Mouse (Mus musculus) neural tube, embryonic 15.5 days (tissue): Measurements from ENCODE around the gene B3gntl1. TPM values are rescaled to one million over a fixed set of nuclear protein-coding genes. Genes with fewer than 3 reads are reported as not detected.

ENCODE experiments used
- ATAC-seq: fragments of 200-750 bp; cut with Nextera tagmentation; 2 replicates; pipeline ENCODE4 v1.8.0; 2017; ENCODE audit warnings: mild to moderate bottlenecking, moderate TSS enrichment, moderate library complexity; ENCODE audit not compliant: low FRiP score
- H3K27ac ChIP-seq: fragments of 300-500 bp; sonication (generic); replicated peaks from 2 replicates; pipeline ENCODE4 v1.5.1; 2015; ENCODE audit warnings: mild to moderate bottlenecking, inconsistent platforms
- H3K27me3 ChIP-seq: fragments of 300-500 bp; sonication (generic); replicated peaks from 2 replicates; pipeline ENCODE4 v1.6.1; 2015; ENCODE audit warnings: inconsistent platforms
- H3K36me3 ChIP-seq: fragments of 300-500 bp; sonication (generic); 2 replicates; pipeline ENCODE4 v1.6.1; 2015; ENCODE audit warnings: inconsistent platforms
- H3K4me1 ChIP-seq: fragments of 300-500 bp; sonication (generic); 2 replicates; pipeline ENCODE4 v1.6.1; 2015; ENCODE audit warnings: inconsistent platforms
- H3K4me2 ChIP-seq: fragments of 300-500 bp; sonication (generic); 2 replicates; pipeline ENCODE4 v1.6.1; 2015; ENCODE audit warnings: inconsistent platforms, mild to moderate bottlenecking, moderate library complexity
- H3K4me3 ChIP-seq: fragments of 300-500 bp; sonication (generic); replicated peaks from 2 replicates; pipeline ENCODE4 v1.5.1; 2015; ENCODE audit warnings: mild to moderate bottlenecking, inconsistent platforms
- H3K9ac ChIP-seq: fragments of 300-500 bp; sonication (generic); replicated peaks from 2 replicates; pipeline ENCODE4 v1.6.1; 2015; ENCODE audit warnings: mild to moderate bottlenecking, inconsistent platforms
- H3K9me3 ChIP-seq: fragments of 300-500 bp; sonication (generic); replicated peaks from 2 replicates; pipeline ENCODE4 v1.6.1; 2016; ENCODE audit warnings: inconsistent platforms
- WGBS: fragments of 180-500 bp; shearing (Covaris S2); methylation state at CpG from one replicate; pipeline ENCODE4 v1.1.7; 2015; ENCODE audit warnings: mixed read lengths; 5-methylcytosine and 5-hydroxymethylcytosine counted together
- polyA plus RNA-seq: library from polyadenylated mRNA; unstranded; fragments of >200 nt; fragmentation: Nextera tagmentation; extraction: Ambion mirVana; gene quantifications from 2 replicates; pipeline ENCODE4 v1.2.1, GENCODE M21; 2015

Gene B3gntl1
- polyA plus RNA-seq, 1 experiment from 2014 or later: 6.5 TPM

- Histone ChIP-seq H3K27me3 (no peaks in the 10 kb centered on the region), H3K4me1 (no peaks in the 10 kb centered on the region), H3K9ac (no peak overlapping the region), H3K4me2 (no peak overlapping the region), H3K27ac (no peak overlapping the region), H3K9me3 (no peaks in the 10 kb centered on the region), H3K36me3 (no peaks in the 10 kb centered on the region), H3K4me3 (no peak overlapping the region)
- WGBS: 89% methylated on average over 6 of the region's 6 CpGs
- ATAC-seq: no peak
Observed at GRCm38 (mm10) chr11:121655807-121656511, 17.0 kb downstream of the B3gntl1 start.

DNA sequence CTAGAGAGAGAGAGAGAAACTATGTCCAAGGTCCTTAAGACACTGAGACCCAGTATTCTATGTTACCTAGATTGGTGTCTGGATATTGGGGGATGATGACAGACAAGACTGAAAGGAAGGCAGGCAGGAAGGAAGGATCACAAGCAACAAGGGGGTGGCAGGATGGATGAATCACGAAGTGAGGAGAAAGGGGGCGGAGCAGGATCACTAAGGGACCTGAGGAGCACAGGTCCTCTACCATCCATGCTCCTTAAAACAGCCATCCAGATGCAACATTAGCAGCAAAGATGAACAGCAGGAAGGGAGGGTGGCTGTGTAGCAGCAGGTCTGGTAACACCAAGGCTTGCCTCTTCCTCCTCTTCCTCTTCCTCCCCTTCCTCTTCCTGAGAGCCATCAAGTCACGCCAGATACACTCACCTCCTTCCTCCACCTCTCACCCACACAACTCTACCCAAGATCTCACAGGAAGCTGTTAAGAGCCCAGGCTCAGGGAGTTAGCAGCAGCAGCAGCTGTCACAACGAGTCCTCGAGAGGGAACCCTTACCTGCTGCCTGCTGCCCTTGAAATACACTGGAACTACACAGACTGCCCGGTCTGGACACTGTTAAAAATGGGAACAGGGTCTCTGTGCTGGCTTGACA is 17.7 kb downstream of the B3gntl1 start:
- no peak overlapping the region for H3K9ac ChIP-seq
- no peak for ATAC-seq

DNA sequence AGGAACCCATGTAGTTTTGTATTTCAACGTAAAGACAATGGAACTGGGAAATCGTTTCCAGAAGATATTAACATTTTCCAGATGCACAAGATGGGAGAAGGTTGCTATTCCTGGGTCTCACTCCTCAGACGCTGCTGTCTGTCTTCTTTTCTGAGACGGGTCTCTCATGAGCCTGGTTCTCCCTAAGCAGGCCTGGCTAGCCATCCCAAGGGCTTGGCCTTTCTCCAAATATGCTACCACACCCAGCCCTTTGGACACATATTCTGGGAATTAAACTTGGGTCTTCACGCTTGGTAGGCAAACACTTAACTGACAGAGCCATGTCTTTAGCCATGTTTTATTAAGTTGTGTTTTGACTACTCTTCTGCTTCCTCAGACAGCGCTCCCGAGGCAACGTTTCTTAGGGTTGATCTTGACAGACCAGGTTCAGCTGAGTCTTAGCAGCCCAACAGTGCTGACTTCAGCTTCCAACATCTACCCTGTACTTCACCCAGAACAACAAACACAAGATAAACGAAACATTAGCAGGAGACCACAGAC is 18.5 kb downstream of the B3gntl1 start:
- no peak overlapping the region for H3K4me2 ChIP-seq
- no peak for ATAC-seq
- H3K4me1 ChIP-seq: no peaks in the 10 kb centered on the region
- no peak overlapping the region for H3K4me3 ChIP-seq
- H3K27ac ChIP-seq: no peak overlapping the region
- no peaks in the 10 kb centered on the region for H3K27me3 ChIP-seq
- no peak overlapping the region for H3K9ac ChIP-seq
- H3K9me3 ChIP-seq: no peaks in the 10 kb centered on the region
- no peaks in the 10 kb centered on the region; the same call in 1 of the 2 replicates for H3K36me3 ChIP-seq
- WGBS: 85% methylated on average over 9 of the region's 9 CpGs

More for the DNA sequence above, 17.7 kb downstream of the B3gntl1 start:
- Histone ChIP-seq H3K4me3 (no peak overlapping the region), H3K4me2 (no peak overlapping the region), H3K27me3 (no peaks in the 10 kb centered on the region), H3K27ac (no peak overlapping the region), H3K4me1 (no peaks in the 10 kb centered on the region), H3K36me3 (no peaks in the 10 kb centered on the region; the same call in 1 of the 2 replicates), H3K9me3 (no peaks in the 10 kb centered on the region)
- WGBS: 90% methylated on average over 6 of the region's 6 CpGs

DNA sequence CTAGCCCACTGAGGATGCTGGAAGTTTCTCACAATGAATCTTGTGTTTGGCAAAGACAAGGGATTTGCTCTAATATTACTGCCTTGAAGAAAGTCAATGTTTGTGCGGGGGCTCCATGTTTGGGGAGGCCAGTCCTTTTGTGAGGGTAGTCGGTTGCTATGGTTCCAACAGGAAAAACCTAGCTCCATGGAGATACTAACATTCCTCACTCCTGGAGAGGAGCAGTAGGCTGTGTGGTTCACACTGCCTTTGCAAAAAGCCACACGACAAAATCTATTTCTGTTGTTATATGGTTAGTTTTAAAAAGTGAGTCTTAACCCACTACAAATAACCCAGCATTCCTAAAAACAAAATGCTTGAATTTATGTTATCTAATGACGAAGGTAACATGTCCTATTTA is 19.3 kb downstream of the B3gntl1 start:
- no peaks in the 10 kb centered on the region for H3K27me3 ChIP-seq
- no peak overlapping the region for H3K27ac ChIP-seq
- H3K4me3 ChIP-seq: no peak overlapping the region
- H3K4me2 ChIP-seq: no peak overlapping the region
- no peak for ATAC-seq
- 67% methylated on average over 4 of the region's 4 CpGs for WGBS
- H3K9me3 ChIP-seq: no peaks in the 10 kb centered on the region
- H3K9ac ChIP-seq: no peak overlapping the region
- H3K4me1 ChIP-seq: no peaks in the 10 kb centered on the region
- H3K36me3 ChIP-seq: no peaks in the 10 kb centered on the region; the same call in 1 of the 2 replicates

GRCm38 (mm10) chr11:121652547-121653305 is 20.2 kb downstream of the B3gntl1 start:
- no peak overlapping the region for H3K27ac ChIP-seq
- H3K4me1 ChIP-seq: no peaks in the 10 kb centered on the region
- WGBS: 51% methylated on average over 10 of the region's 10 CpGs
- H3K4me2 ChIP-seq: no peak overlapping the region
- no peak overlapping the region for H3K9ac ChIP-seq
- no peaks in the 10 kb centered on the region for H3K9me3 ChIP-seq
- no peak for ATAC-seq
- no peaks in the 10 kb centered on the region for H3K27me3 ChIP-seq
- no peaks in the 10 kb centered on the region; the same call in 1 of the 2 replicates for H3K36me3 ChIP-seq
- no peak overlapping the region for H3K4me3 ChIP-seq

GRCm38 (mm10) chr11:121651983-121652382 is 21.0 kb downstream of the B3gntl1 start:
- H3K4me3 ChIP-seq: no peak overlapping the region
- H3K4me1 ChIP-seq: no peaks in the 10 kb centered on the region
- no peak overlapping the region for H3K27ac ChIP-seq
- H3K4me2 ChIP-seq: no peak overlapping the region
- no peak for ATAC-seq
- H3K9me3 ChIP-seq: no peaks in the 10 kb centered on the region
- no peak overlapping the region for H3K9ac ChIP-seq
- H3K27me3 ChIP-seq: no peaks in the 10 kb centered on the region
- H3K36me3 ChIP-seq: no peaks in the 10 kb centered on the region; the same call in 1 of the 2 replicates
- 93% methylated on average over 5 of the region's 5 CpGs for WGBS

DNA sequence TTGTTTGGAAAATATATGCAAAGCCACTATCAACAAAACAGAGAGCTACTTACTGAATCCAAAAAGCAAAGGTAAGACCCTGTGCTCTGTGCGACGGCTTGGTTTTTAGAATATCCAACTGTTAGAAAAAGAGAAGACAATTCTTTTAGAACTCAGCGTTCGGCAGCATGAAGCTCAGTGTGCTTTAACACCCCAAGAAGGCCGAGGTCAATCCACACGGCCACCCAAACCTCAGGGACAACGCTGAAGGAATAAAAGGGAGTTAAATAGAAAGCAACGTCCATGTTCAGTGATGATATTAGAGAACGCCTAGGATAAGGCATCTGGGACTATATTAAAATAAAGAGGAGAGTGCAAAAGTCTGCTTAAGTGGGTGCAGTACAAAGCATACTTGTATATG is 21.4 kb downstream of the B3gntl1 start:
- Histone ChIP-seq H3K27me3 (no peaks in the 10 kb centered on the region), H3K27ac (no peak overlapping the region), H3K36me3 (no peaks in the 10 kb centered on the region; the same call in 1 of the 2 replicates), H3K4me2 (no peak overlapping the region), H3K9me3 (no peaks in the 10 kb centered on the region), H3K9ac (no peak overlapping the region), H3K4me3 (no peak overlapping the region), H3K4me1 (no peaks in the 10 kb centered on the region)
- no peak for ATAC-seq
- WGBS: 95% methylated on average over 9 of the region's 9 CpGs

DNA sequence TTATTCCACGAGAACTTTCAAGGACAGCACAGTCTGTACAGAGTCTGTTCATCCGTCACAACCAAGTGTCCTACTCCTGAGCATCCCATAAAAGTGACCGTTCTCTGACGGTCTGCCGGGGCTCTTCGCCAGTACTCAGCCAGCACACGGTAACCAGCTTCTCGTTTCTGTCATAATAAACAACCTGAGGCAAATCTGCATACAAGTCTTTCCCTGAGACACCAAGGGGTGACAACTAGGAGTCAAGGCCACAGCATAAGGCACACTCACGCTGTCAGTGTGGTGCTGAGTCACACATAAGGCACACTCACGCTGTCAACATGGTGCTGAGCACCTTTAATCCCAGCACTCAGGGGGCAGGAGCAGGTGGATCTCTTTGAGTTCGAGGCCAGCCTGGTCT is 22.3 kb downstream of the B3gntl1 start:
- Histone ChIP-seq H3K27me3 (no peaks in the 10 kb centered on the region), H3K4me2 (no peak overlapping the region), H3K9me3 (no peaks in the 10 kb centered on the region), H3K9ac (no peak overlapping the region), H3K4me3 (no peak overlapping the region), H3K36me3 (no peaks in the 10 kb centered on the region; the same call in 1 of the 2 replicates), H3K4me1 (no peaks in the 10 kb centered on the region), H3K27ac (no peak overlapping the region)
- 88% methylated on average over 11 of the region's 11 CpGs for WGBS
- no peak for ATAC-seq

GRCm38 (mm10) chr11:121649900-121650299 is 23.1 kb downstream of the B3gntl1 start:
- 81% methylated on average over 10 of the region's 10 CpGs for WGBS
- no peak for ATAC-seq

DNA sequence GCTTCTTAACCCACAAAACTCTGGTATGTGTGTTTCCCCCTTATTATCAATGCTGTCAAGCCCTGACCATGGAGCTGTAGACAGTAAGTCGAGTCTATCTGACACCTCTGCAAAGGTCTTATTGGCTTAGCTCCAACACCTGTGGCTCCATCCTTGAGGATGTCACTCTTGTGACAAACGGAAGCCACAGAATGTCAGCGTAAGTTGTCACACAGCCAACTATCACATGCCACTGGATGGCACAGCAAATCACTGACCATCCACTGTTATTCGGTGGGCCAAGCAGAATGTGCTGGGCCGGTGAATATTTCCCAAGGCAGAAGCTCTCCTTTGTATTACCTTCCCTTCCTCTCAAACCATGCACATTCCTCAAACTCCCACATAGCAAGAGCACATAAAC is 24.8 kb downstream of the B3gntl1 start:
- 92% methylated on average over 5 of the region's 5 CpGs for WGBS
- Histone ChIP-seq H3K9me3 (no peaks in the 10 kb centered on the region), H3K27ac (no peak overlapping the region), H3K9ac (no peak overlapping the region), H3K4me2 (no peak overlapping the region), H3K4me1 (no peaks in the 10 kb centered on the region), H3K36me3 (no peaks in the 10 kb centered on the region; the same call in 1 of the 2 replicates), H3K4me3 (no peak overlapping the region), H3K27me3 (no peaks in the 10 kb centered on the region)
- no peak for ATAC-seq

More at GRCm38 (mm10) chr11:121649900-121650299, 23.1 kb downstream of the B3gntl1 start:
- Histone ChIP-seq H3K27me3 (no peaks in the 10 kb centered on the region), H3K4me2 (no peak overlapping the region), H3K9me3 (no peaks in the 10 kb centered on the region), H3K4me3 (no peak overlapping the region), H3K27ac (no peak overlapping the region), H3K4me1 (no peaks in the 10 kb centered on the region), H3K36me3 (no peaks in the 10 kb centered on the region; the same call in 1 of the 2 replicates), H3K9ac (no peak overlapping the region)

GRCm38 (mm10) chr11:121647321-121647720 is 25.6 kb downstream of the B3gntl1 start:
- 86% methylated on average over 9 of the region's 9 CpGs for WGBS
- Histone ChIP-seq H3K27me3 (no peaks in the 10 kb centered on the region), H3K4me2 (no peak overlapping the region), H3K27ac (no peak overlapping the region), H3K4me3 (no peak overlapping the region), H3K36me3 (no peaks in the 10 kb centered on the region; the same call in 1 of the 2 replicates), H3K4me1 (no peaks in the 10 kb centered on the region; the same call in 1 of the 2 replicates), H3K9ac (no peak overlapping the region), H3K9me3 (no peaks in the 10 kb centered on the region)
- ATAC-seq: no peak
